Mouse (Mus musculus) limb, embryonic 12.5 days (tissue): ENCODE measurements around the gene Rnaset2a. TPM values are rescaled to one million over a fixed set of nuclear protein-coding genes. Genes with fewer than 3 reads are reported as not detected.
"Not testable (repeated sequence)": the region's sequence is repeated elsewhere in the genome, so short reads cannot be mapped to it uniquely, and the experiment has no call there.

Source experiments
- ATAC-seq: fragments of 200-750 bp; cut with Nextera tagmentation; 2 replicates; pipeline ENCODE4 v1.8.0; 2017; ENCODE audit warnings: low read depth, moderate TSS enrichment; ENCODE audit not compliant: insufficient number of reproducible peaks, insufficient read depth, low FRiP score, low TSS enrichment
- H3K27ac ChIP-seq: fragments of 300-500 bp; sonication (generic); 2 replicates; pipeline ENCODE4 v1.5.1; 2016; ENCODE audit warnings: mild to moderate bottlenecking, moderate library complexity
- H3K27me3 ChIP-seq: fragments of 300-500 bp; sonication (generic); 2 replicates; pipeline ENCODE4 v1.6.1; 2016; ENCODE audit warnings: mild to moderate bottlenecking, moderate library complexity
- H3K36me3 ChIP-seq: fragments of 300-500 bp; sonication (generic); 2 replicates; pipeline ENCODE4 v1.6.1; 2016; ENCODE audit warnings: mild to moderate bottlenecking, moderate library complexity
- H3K4me1 ChIP-seq: fragments of 300-500 bp; sonication (generic); replicated peaks from 2 replicates; pipeline ENCODE4 v1.6.1; 2016
- H3K4me2 ChIP-seq: fragments of 300-500 bp; sonication (generic); 2 replicates; pipeline ENCODE4 v1.6.1; 2016; ENCODE audit warnings: mild to moderate bottlenecking, moderate library complexity
- H3K4me3 ChIP-seq: fragments of 300-500 bp; sonication (generic); replicated peaks from 2 replicates; pipeline ENCODE4 v1.5.1; 2016; ENCODE audit warnings: mild to moderate bottlenecking
- H3K9ac ChIP-seq: fragments of 300-500 bp; sonication (generic); replicated peaks from 2 replicates; pipeline ENCODE4 v1.6.1; 2016; ENCODE audit warnings: mild to moderate bottlenecking, moderate library complexity
- H3K9me3 ChIP-seq: fragments of 300-500 bp; sonication (generic); 2 replicates; pipeline ENCODE4 v1.6.1; 2016; ENCODE audit warnings: mild to moderate bottlenecking, moderate library complexity
- WGBS: fragments of 180-500 bp; shearing (Covaris S2); methylation state at CpG from one replicate; pipeline ENCODE4 v1.1.7; 2016; 5-methylcytosine and 5-hydroxymethylcytosine counted together
- polyA plus RNA-seq: library from polyadenylated mRNA; unstranded; fragments of >200 nt; fragmentation: Nextera tagmentation; extraction: Ambion mirVana; gene quantifications from 2 replicates; pipeline ENCODE4 v1.2.1, GENCODE M21; 2016

The Rnaset2a gene
- polyA plus RNA-seq, 1 experiment from 2014 or later: 21.4 TPM

- H3K9ac ChIP-seq, ATAC-seq, H3K9me3 ChIP-seq, H3K4me3 ChIP-seq, H3K27me3 ChIP-seq, H3K4me2 ChIP-seq, H3K36me3 ChIP-seq, H3K4me1 ChIP-seq, H3K27ac ChIP-seq: not testable (repeated sequence)
- WGBS: 60% methylated on average over 4 of the region's 18 CpGs
These were observed 55.1 kb downstream of the Rnaset2a start for GRCm38 (mm10) chr17:8092537-8093526.

GRCm38 (mm10) chr17:8091320-8091719 lies 56.6 kb downstream of the Rnaset2a start:
- not testable (repeated sequence) for H3K4me2 ChIP-seq, H3K27ac ChIP-seq, ATAC-seq, H3K9me3 ChIP-seq, H3K9ac ChIP-seq, H3K4me3 ChIP-seq, H3K36me3 ChIP-seq, H3K4me1 ChIP-seq, H3K27me3 ChIP-seq
- WGBS: 83% methylated on average over 14 of the region's 14 CpGs

- not testable (repeated sequence) for H3K4me3 ChIP-seq, H3K4me2 ChIP-seq, H3K9ac ChIP-seq, H3K9me3 ChIP-seq, H3K27me3 ChIP-seq, H3K27ac ChIP-seq, ATAC-seq, H3K36me3 ChIP-seq, H3K4me1 ChIP-seq
- 87% methylated on average over 2 of the region's 2 CpGs for WGBS
These were observed 78.0 kb downstream of the Rnaset2a start for GRCm38 (mm10) chr17:8069847-8070246.

Other genes starting within 250 kb of the Rnaset2a start
- gene Tagap, start 222.1 kb downstream of the Rnaset2a start, polyA plus RNA-seq: 0.41 and 0.50 TPM in 2 replicates
- 46.9 and 52.0 TPM in 2 replicates for gene Rsph3a, start 202.5 kb downstream of the Rnaset2a start, polyA plus RNA-seq
- 0.24 TPM in 1 of 2 replicates, not detected in the other for gene Gm49673, start 309 bp downstream of the Rnaset2a start, polyA plus RNA-seq
- 46.1 and 49.8 TPM in 2 replicates for gene Fgfr1op, start 17.4 kb upstream of the Rnaset2a start, polyA plus RNA-seq
- gene Ccr6, start 87.9 kb upstream of the Rnaset2a start, polyA plus RNA-seq: not detected in 2 replicates
- gene Mpc1, start 134.8 kb upstream of the Rnaset2a start, polyA plus RNA-seq: 106 and 119 TPM in 2 replicates
- gene Sft2d1, start 163.0 kb upstream of the Rnaset2a start, polyA plus RNA-seq: 58.7 and 62.4 TPM in 2 replicates
- 0.54 and 0.60 TPM in 2 replicates for gene Prr18, start 189.4 kb upstream of the Rnaset2a start, polyA plus RNA-seq
- 1.4 and 1.6 TPM in 2 replicates for gene T2, start 207.9 kb upstream of the Rnaset2a start, polyA plus RNA-seq